Mouse (Mus musculus): ENCODE measurements around the gene Bahcc1. TPM values are rescaled to one million over a fixed set of nuclear protein-coding genes. Genes with fewer than 3 reads are reported as not detected.

Gene Bahcc1
- polyA plus RNA-seq, 1 experiment from 2014 or later = 20.3 TPM

- Histone ChIP-seq H3K4me3 (peak overlapping the region; percentile 25; the same call in 1 of the 2 replicates), H3K9me3 (replicated peaks) (no peaks in the 10 kb centered on the region), H3K27ac (0 out of 2 replicates have a peak overlapping the region, but pooled peaks have one; percentile 12), H3K27me3 (ENCODE audit: low read depth, poor library complexity, severe bottlenecking) (peaks cover under 1% of the 10 kb centered on the region; the same call in 1 of the 2 replicates), H3K36me3 (no peaks in the 10 kb centered on the region), H3K4me1 (peaks cover 74% of the 10 kb centered on the region)
- DNase-seq (ENCODE audit: low spot score) = peak; percentile 30
- 55% methylated on average over 15 of the region's 15 CpGs for WGBS
These were observed 75.9 kb downstream of the Bahcc1 start for GRCm38 (mm10) chr11:120308441-120309320.

DNA sequence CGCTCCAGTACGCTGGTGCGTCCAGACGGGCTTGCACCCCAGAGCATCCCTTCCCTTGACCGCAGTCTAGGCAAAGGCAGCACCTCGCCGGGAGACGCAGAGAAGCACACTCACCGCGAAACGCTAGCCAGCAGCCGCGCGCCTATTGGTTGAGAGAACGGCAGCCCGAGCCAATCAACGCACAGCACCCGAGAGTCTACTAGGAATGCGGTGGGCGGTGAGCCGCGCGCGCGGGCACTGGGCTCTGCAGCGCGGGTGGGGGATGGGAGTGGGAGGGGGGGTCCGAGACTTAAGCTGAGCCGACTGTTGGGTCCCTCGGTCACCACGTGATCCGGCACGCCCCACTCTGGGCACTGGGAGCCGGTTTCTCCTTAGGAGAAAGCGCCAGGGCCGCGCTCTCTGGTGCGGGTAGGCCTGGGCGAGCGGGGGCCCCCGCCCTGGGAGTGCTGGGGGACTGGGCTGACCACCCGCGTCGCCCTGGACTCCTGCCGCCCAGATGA is 78.1 kb downstream of the Bahcc1 start:
- WGBS = 7% methylated on average over 45 of the region's 45 CpGs
- Histone ChIP-seq H3K4me3 (peak overlapping the region; percentile 53), H3K27ac (peak overlapping the region; percentile 96), H3K27me3 (ENCODE audit: low read depth, poor library complexity, severe bottlenecking) (no peaks in the 10 kb centered on the region), H3K36me3 (no peaks in the 10 kb centered on the region), H3K4me1 (peaks cover 71% of the 10 kb centered on the region), H3K9me3 (replicated peaks) (no peaks in the 10 kb centered on the region)
- peak; percentile 98 for DNase-seq (ENCODE audit: low spot score)

DNA sequence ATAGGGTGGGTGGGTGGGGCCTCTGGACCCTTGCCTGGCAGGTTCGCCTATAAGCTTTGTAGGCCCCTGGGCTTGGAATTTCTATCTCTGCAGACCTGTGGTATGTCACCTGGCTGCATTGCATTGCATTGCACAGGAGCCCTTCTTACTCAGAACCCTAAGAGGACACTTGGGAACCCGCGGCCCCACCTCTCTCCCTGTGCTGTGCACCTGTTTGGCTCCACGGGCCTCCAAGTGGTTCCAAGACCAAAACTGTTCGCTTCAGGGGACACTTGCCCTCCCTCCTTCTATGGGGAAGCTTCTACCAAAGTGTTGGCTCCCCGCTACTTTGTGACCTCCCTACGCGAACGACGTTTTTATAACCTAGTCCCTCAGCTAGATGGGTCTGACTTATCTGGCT is 78.8 kb downstream of the Bahcc1 start:
- Histone ChIP-seq H3K4me3 (peak overlapping the region; percentile 53), H3K4me1 (peaks cover 68% of the 10 kb centered on the region), H3K36me3 (no peaks in the 10 kb centered on the region), H3K9me3 (replicated peaks) (no peaks in the 10 kb centered on the region), H3K27me3 (ENCODE audit: low read depth, poor library complexity, severe bottlenecking) (no peaks in the 10 kb centered on the region), H3K27ac (peak overlapping the region; percentile 96)
- no peak for DNase-seq (ENCODE audit: low spot score)
- WGBS = 41% methylated on average over 10 of the region's 10 CpGs

DNA sequence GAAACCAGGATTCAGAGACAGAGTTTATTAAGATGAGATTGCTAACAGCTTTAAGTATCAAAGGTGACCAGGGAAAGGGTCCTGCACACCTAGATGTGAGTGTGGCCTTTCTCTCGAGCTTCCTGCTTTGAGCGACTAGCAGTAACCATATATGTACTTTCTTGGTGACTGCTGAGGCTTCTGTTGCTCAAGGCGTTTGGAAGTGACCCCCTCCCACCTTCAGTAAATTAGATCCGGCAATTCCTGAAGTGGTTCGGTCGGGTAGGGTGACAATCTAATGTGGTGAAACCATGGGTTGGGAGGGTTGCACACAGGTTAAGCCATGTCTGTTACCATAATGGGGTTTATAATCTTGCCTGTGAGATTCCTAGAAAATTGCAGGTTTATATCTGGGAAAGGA is 79.3 kb downstream of the Bahcc1 start:
- Histone ChIP-seq H3K9me3 (replicated peaks) (no peaks in the 10 kb centered on the region), H3K27ac (peak overlapping the region; percentile 96), H3K36me3 (no peaks in the 10 kb centered on the region), H3K27me3 (ENCODE audit: low read depth, poor library complexity, severe bottlenecking) (no peaks in the 10 kb centered on the region), H3K4me1 (peaks cover 68% of the 10 kb centered on the region), H3K4me3 (no peak overlapping the region)
- peak; percentile 32 for DNase-seq (ENCODE audit: low spot score)
- WGBS = 67% methylated on average over 6 of the region's 6 CpGs

GRCm38 (mm10) chr11:120313906-120314685 is 81.3 kb downstream of the Bahcc1 start:
- peaks cover 57% of the 10 kb centered on the region for H3K4me1 ChIP-seq
- H3K4me3 ChIP-seq = no peak overlapping the region
- no peaks in the 10 kb centered on the region for H3K9me3 ChIP-seq (replicated peaks)
- no peaks in the 10 kb centered on the region for H3K27me3 ChIP-seq (ENCODE audit: low read depth, poor library complexity, severe bottlenecking)
- H3K36me3 ChIP-seq = no peaks in the 10 kb centered on the region
- 61% methylated on average over 6 of the region's 6 CpGs for WGBS
- no peak overlapping the region for H3K27ac ChIP-seq
- DNase-seq (ENCODE audit: low spot score) = peak; percentile 28

DNA sequence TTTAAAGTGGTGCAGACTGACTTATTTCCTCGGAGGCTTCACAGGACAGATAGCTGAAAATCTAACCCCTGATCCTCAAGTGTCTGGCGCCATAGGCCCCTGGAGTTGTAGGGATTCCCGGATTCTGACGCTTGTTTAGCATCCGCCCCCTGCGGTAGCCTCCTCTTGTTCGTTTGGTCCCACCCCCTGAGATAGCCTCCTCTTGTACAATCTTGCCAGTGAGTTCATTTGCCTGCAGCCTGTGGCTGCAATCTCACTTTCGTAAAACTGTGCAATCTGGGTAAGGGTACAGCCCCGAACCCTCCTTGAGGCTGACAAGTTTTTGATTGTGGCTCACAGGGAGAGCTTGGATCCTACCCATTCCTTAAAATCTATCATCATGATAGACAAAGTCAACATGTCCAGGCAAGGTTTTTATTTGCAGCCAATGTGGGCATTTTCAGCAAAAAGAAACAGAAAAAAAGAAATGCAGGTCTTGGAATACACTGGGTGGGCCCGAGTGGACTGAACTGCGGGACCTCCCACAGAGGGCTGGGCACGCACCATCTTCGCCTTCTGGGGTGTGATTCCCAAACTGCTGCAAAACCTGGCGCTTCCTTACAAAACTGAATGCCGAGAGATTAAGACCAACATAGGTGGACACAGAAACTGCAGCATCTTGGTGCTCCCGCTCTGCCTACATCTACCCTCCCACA is 82.1 kb downstream of the Bahcc1 start:
- no peaks in the 10 kb centered on the region for H3K36me3 ChIP-seq
- H3K27me3 ChIP-seq (ENCODE audit: low read depth, poor library complexity, severe bottlenecking) = no peaks in the 10 kb centered on the region
- peak overlapping the region; percentile 64 for H3K4me3 ChIP-seq
- 57% methylated on average over 16 of the region's 16 CpGs for WGBS
- peaks cover 57% of the 10 kb centered on the region for H3K4me1 ChIP-seq
- peak overlapping the region; percentile 96 for H3K27ac ChIP-seq
- no peaks in the 10 kb centered on the region for H3K9me3 ChIP-seq (replicated peaks)
- peak; percentile 29 for DNase-seq (ENCODE audit: low spot score)

DNA sequence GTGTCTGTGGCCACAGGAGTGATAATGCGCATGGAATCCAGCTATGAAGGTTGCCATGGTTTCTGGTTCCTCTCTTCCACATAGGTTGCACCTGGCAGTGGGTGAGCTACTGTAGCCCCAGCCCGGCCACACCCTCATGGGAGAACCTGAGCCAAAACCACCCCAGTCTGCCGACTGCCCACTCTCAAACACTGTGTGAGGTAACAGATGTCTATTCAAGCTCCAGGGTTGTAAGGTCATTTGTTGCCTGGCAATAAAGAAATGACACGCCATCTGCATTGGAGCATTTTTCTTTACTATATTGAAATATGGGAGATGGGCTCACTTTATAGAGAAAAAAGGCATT is 82.6 kb downstream of the Bahcc1 start:
- WGBS = 39% methylated on average over 4 of the region's 4 CpGs
- H3K4me1 ChIP-seq = peaks cover 53% of the 10 kb centered on the region
- peak overlapping the region; percentile 96 for H3K27ac ChIP-seq

GRCm38 (mm10) chr11:120315832-120316689 is 83.3 kb downstream of the Bahcc1 start:
- peak overlapping the region; percentile 64 for H3K4me3 ChIP-seq
- H3K27ac ChIP-seq = peak overlapping the region; percentile 96
- WGBS = 12% methylated on average over 37 of the region's 37 CpGs
- H3K27me3 ChIP-seq (ENCODE audit: low read depth, poor library complexity, severe bottlenecking) = no peaks in the 10 kb centered on the region
- DNase-seq (ENCODE audit: low spot score) = peak; percentile 89
- no peaks in the 10 kb centered on the region for H3K36me3 ChIP-seq
- H3K4me1 ChIP-seq = peaks cover 46% of the 10 kb centered on the region
- H3K9me3 ChIP-seq (replicated peaks) = no peaks in the 10 kb centered on the region

More for the DNA sequence above, 82.6 kb downstream of the Bahcc1 start:
- peak; percentile 41 for DNase-seq (ENCODE audit: low spot score)
- H3K36me3 ChIP-seq = no peaks in the 10 kb centered on the region
- H3K4me3 ChIP-seq = peak overlapping the region; percentile 64
- no peaks in the 10 kb centered on the region for H3K9me3 ChIP-seq (replicated peaks)
- H3K27me3 ChIP-seq (ENCODE audit: low read depth, poor library complexity, severe bottlenecking) = no peaks in the 10 kb centered on the region

DNA sequence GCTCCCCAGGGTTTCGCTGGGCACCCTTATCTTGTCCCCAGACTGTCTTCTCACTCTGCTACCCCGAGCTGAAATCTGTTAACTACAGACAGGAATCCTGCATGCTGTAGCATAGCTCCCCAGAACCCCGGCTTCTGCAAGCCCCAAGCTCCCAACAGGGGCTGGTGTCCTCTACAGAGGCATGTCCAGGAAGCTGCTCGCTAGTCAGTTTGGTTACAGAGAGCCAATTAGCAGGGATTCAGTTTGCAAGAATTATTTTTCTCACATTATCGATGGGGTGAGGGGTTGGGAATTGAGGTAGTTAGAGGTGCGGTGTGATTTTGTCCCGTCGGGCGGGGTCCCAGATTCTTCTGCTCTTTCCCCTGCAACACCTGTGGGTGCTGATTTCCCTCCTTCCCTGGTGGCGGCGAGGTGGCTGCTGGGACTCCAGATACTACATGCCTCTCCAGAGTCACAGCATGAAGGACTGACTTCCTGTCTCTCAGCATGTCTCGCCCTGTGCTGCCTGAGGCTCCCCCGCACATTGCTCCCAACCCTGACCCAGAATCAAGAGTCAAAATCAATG is 84.0 kb downstream of the Bahcc1 start:
- Histone ChIP-seq H3K4me3 (peak overlapping the region; percentile 64), H3K9me3 (replicated peaks) (no peaks in the 10 kb centered on the region), H3K4me1 (peaks cover 39% of the 10 kb centered on the region), H3K36me3 (no peaks in the 10 kb centered on the region), H3K27me3 (ENCODE audit: low read depth, poor library complexity, severe bottlenecking) (no peaks in the 10 kb centered on the region), H3K27ac (peak overlapping the region; percentile 96)
- 36% methylated on average over 13 of the region's 13 CpGs for WGBS
- no peak for DNase-seq (ENCODE audit: low spot score)

DNA sequence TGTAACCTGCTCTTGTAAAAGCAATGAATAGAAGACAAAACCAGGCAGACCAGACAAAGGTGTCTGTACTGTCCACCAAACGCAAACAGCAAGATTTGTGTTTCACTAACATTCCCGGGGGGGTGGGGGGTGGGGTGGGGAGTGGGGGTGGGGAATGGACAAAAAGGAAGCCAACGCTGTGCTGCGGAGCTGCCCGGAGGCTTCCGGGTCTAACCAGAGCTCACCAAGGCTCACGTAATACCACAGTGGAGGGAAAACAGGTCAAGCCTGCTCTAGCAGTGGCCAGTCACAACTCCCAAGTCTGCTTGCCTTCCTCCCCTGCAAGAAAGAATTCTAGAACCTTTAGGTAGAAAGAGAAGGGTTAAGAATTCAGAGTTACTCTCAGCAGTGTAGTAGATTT is 84.7 kb downstream of the Bahcc1 start:
- H3K36me3 ChIP-seq = no peaks in the 10 kb centered on the region
- peak; percentile 30 for DNase-seq (ENCODE audit: low spot score)
- peak overlapping the region; percentile 64 for H3K4me3 ChIP-seq
- H3K4me1 ChIP-seq = peaks cover 32% of the 10 kb centered on the region
- WGBS = 78% methylated on average over 7 of the region's 7 CpGs
- peak overlapping the region; percentile 96 for H3K27ac ChIP-seq
- no peaks in the 10 kb centered on the region for H3K9me3 ChIP-seq (replicated peaks)
- H3K27me3 ChIP-seq (ENCODE audit: low read depth, poor library complexity, severe bottlenecking) = no peaks in the 10 kb centered on the region

DNA sequence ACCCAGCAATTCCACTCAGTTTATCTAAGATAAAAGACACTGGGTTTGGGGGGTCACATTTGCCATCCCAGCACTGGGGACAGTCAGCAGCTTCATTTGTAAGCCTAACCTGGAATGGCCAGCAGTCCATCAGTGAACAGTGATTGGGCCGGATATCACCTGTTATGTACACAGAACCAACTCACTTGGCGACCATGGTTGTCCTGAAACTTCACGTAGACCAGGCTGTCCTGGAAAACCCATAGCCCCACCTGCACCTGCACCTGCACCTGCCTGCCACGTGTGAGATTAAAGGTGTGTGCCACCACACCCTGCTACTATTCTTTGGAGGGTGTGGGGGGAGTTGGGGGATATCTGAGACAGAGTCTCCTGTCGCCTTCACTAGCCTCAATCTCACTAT is 86.6 kb downstream of the Bahcc1 start:
- no peaks in the 10 kb centered on the region for H3K36me3 ChIP-seq
- WGBS = 87% methylated on average over 5 of the region's 5 CpGs
- H3K4me3 ChIP-seq = no peak overlapping the region
- H3K9me3 ChIP-seq (replicated peaks) = no peaks in the 10 kb centered on the region
- H3K27ac ChIP-seq = no peak overlapping the region
- DNase-seq (ENCODE audit: low spot score) = no peak
- no peaks in the 10 kb centered on the region for H3K27me3 ChIP-seq (ENCODE audit: low read depth, poor library complexity, severe bottlenecking)
- H3K4me1 ChIP-seq = peaks cover 29% of the 10 kb centered on the region
